Mouse (Mus musculus) ovary, adult 10 weeks (tissue): ENCODE measurements around the gene Mmp7. TPM values are rescaled to one million over a fixed set of nuclear protein-coding genes. Genes with fewer than 3 reads are reported as not detected.

Experiments used
- polyA plus RNA-seq: library from polyadenylated mRNA; stranded (reverse); fragments of 350-450 nt; fragmentation: Illumina TruSeq; extraction: RNeasy Lipid Tissue Mini Kit (QIAGEN cat#74804); gene quantifications from one replicate; pipeline ENCODE4 v1.2.3, GENCODE M21; 2014

Gene Mmp7
- polyA plus RNA-seq = not detected

DNA sequence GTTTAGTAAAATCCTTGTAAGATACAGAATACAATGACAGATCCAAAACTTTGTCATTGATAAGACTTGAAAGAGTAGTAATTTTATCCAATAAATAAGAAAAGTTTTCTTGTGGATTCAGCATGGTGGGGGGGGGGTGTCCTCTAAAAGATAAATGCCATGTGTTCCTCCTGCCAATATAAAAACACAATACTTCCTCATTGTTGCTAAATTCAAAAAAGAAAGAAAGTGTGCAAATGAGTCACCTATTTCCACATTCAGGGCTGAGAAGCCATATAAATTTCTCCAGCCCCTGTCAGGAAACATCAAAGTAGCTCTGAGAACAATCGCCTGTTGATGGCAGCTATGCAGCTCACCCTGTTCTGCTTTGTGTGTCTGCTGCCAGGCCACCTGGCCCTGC lies at the start of gene Mmp7:
Gene Mmp7 (plus strand): TSS at position 301 of the 400 bp plus-strand sequence.

Other genes with a start within 250 kb of the Mmp7 start
- 3.8 TPM for gene Mmp3, start 246.3 kb upstream of the Mmp7 start, polyA plus RNA-seq
- not detected for gene Mmp10, start 189.7 kb upstream of the Mmp7 start, polyA plus RNA-seq
- 3.1 TPM for gene Mmp8, start 133.6 kb upstream of the Mmp7 start, polyA plus RNA-seq
- gene Mmp27, start 120.7 kb upstream of the Mmp7 start, polyA plus RNA-seq = 1.5 TPM
- not detected for gene Mmp20, start 63.9 kb upstream of the Mmp7 start, polyA plus RNA-seq
- gene Tmem123, start 72.0 kb downstream of the Mmp7 start, polyA plus RNA-seq = 508 TPM
- 124 TPM for gene Birc2, start 145.0 kb downstream of the Mmp7 start, polyA plus RNA-seq
- gene Birc3, start 181.1 kb downstream of the Mmp7 start, polyA plus RNA-seq = 33.0 TPM